Mouse (Mus musculus) ES-Bruce4 (cell line): ENCODE data around the gene Prr23a2. TPM values are rescaled to one million over a fixed set of nuclear protein-coding genes. Genes with fewer than 3 reads are reported as not detected.

Experiments
- H3K27ac ChIP-seq: 2 replicates; pipeline ENCODE4 v1.5.1; 2012; ENCODE audit warnings: low read length, inconsistent platforms; ENCODE audit not compliant: insufficient read depth
- H3K27me3 ChIP-seq: 2 replicates; pipeline ENCODE4 v1.6.1; 2012; ENCODE audit warnings: mild to moderate bottlenecking, low read length, inconsistent platforms; ENCODE audit not compliant: control insufficient read depth, poor library complexity, insufficient read depth, severe bottlenecking
- H3K36me3 ChIP-seq: 2 replicates; pipeline ENCODE4 v1.6.1; 2012; ENCODE audit warnings: inconsistent platforms, mild to moderate bottlenecking, low read length, moderate library complexity; ENCODE audit not compliant: control insufficient read depth, poor library complexity, insufficient read depth, severe bottlenecking
- H3K4me1 ChIP-seq: one replicate; pipeline ENCODE4 v1.8.1; 2011; ENCODE audit warnings: low read length; ENCODE audit not compliant: control insufficient read depth, insufficient read depth
- H3K4me3 ChIP-seq: 2 replicates; pipeline ENCODE4 v1.5.1; 2011; ENCODE audit warnings: low read depth, mild to moderate bottlenecking, low read length
- H3K9ac ChIP-seq: 2 replicates; pipeline ENCODE4 v1.6.1; 2012; ENCODE audit warnings: low read depth, mild to moderate bottlenecking, inconsistent platforms; ENCODE audit not compliant: poor library complexity, severe bottlenecking
- H3K9me3 ChIP-seq: replicated peaks from 2 replicates; pipeline ENCODE4 v1.6.1; 2012; ENCODE audit warnings: mild to moderate bottlenecking, low read length, inconsistent platforms; ENCODE audit not compliant: control insufficient read depth, poor library complexity, insufficient read depth, severe bottlenecking
- CTCF ChIP-seq: IDR thresholded peaks from one replicate; pipeline ENCODE4 v1.8.1; 2011; ENCODE audit warnings: low read depth, low read length
- EP300 ChIP-seq: IDR thresholded peaks from 2 replicates; pipeline ENCODE4 v1.6.1; 2011; ENCODE audit warnings: low read depth, low read length; ENCODE audit not compliant: insufficient read depth
- POLR2A ChIP-seq: IDR thresholded peaks from one replicate; pipeline ENCODE4 v1.8.1; 2011; ENCODE audit warnings: low read length; ENCODE audit not compliant: insufficient read depth
- polyA plus RNA-seq: library from polyadenylated mRNA; stranded (reverse); fragments of >200 nt; gene quantifications from 2 replicates; pipeline ENCODE4 v1.2.4, GENCODE M21; 2011; ENCODE audit warnings: low read depth; ENCODE audit not compliant: missing spikeins, insufficient read depth, insufficient read length

Prr23a2 gene
- polyA plus RNA-seq, 1 experiment = not detected

DNA sequence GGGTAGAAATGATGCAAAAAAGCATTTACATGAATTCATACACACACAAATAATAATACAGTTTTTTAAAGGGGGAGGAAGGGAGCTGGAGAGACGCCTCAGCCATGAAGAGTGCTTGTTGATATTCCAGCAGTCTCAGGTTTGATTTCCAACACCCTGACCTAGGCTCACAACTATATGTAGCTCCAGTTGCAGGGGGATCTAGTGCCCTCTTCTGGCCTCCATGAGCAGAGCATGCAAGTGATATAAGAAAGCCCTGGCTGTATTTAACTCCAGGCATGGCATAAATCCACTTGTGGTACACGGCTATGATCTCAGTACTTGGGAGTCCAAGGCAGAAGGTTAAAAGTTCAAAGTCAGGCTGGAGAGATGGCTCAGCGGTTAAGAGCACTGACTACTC is 7.2 kb downstream of the Prr23a2 start:
- no peak overlapping the region for H3K27ac ChIP-seq
- H3K36me3 ChIP-seq = peaks cover 2% of the 10 kb centered on the region; the same call in 1 of the 2 replicates
- H3K27me3 ChIP-seq = no peaks in the 10 kb centered on the region
- no peaks in the 10 kb centered on the region for H3K4me1 ChIP-seq
- H3K9me3 ChIP-seq = no peaks in the 10 kb centered on the region
- H3K9ac ChIP-seq = no peak overlapping the region
- H3K4me3 ChIP-seq = no peak overlapping the region
- TF ChIP-seq CTCF (peak; percentile 45), EP300 (no peak)

DNA sequence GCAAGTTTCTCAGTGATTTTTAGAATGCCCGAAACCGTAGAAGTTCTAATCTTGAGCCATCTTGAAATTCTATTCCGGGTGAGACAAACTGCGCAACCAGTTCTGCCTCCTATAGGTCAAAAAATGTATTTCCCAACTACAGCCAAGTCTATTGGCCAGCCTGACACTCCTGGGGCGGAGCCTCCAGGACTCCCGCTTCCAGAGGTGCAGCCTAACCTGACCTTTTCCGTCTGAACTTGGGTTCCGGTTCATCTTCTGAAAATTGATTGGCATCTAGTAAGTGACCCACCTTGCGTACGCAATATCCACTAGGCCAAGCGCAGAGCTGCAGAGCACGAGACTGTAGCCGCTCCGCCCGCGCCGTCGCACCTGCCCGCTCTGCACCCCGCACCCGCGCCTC is 8.3 kb downstream of the Prr23a2 start, which contains the start of gene Prr23a3:
Gene Prr23a3, plus strand, starts transcription at position 197 of the 400 bp plus-strand sequence.
- no peak within 1 kb of the TSS for H3K27ac ChIP-seq
- peaks cover 2% of the 10 kb centered on the region; the same call in 1 of the 2 replicates for H3K36me3 ChIP-seq
- H3K4me1 ChIP-seq = no peaks in the 10 kb centered on the region
- no peaks in the 10 kb centered on the region for H3K9me3 ChIP-seq
- no peaks in the 10 kb centered on the region for H3K27me3 ChIP-seq
- peak within 1 kb of the TSS; percentile 95 for H3K4me3 ChIP-seq
- TF ChIP-seq EP300 (no peak), CTCF (no peak), POLR2A (no peak)
- H3K9ac ChIP-seq = peak within 1 kb of the TSS; percentile 43

DNA sequence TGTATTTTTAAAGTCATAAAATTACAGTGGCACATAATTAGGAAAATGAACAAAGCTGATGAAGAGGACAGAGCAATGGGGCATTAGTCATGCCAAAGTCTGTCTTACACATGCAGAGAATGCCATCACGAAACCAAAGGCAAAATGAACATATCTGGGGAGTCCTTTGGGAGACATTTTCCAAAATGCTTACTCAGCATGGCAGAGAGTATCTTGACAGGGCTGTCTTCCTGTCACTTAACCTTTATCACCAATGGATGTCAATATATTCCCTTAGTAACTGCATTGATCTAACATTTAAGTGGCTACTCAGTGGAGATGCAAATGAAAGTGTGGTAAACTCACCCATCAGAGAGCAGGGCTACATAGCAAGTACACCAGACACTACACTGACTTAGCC is 45.2 kb downstream of the Prr23a2 start:
- no peak overlapping the region for H3K9ac ChIP-seq
- no peaks in the 10 kb centered on the region for H3K4me1 ChIP-seq
- TF ChIP-seq POLR2A (no peak), CTCF (no peak), EP300 (no peak)
- no peak overlapping the region for H3K27ac ChIP-seq
- peaks cover 11% of the 10 kb centered on the region for H3K9me3 ChIP-seq
- no peaks in the 10 kb centered on the region for H3K36me3 ChIP-seq
- no peak overlapping the region for H3K4me3 ChIP-seq
- no peaks in the 10 kb centered on the region for H3K27me3 ChIP-seq

DNA sequence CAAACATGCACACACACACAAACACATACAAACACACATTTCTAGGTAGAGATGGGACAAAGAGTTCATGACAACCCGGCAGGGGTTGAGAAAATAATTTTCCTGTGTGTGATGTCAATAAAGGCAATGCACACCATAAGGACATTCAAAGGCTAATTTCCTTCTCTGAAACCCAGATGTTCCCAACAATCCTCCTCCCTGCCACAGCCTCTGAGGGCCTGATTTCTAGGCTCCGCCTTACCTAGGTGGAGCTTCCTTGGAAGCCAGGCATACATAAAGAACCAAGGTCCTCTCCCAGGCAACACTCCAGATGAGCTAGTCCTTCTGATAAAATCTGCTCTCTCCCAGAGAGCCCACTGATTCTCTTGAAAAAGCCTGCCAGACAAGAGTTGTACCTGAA is 46.5 kb downstream of the Prr23a2 start, which contains the start of gene 7420426K07Rik:
Gene 7420426K07Rik, plus strand, starts transcription at position 301 of the 400 bp plus-strand sequence.
- no peaks in the 10 kb centered on the region for H3K27me3 ChIP-seq
- no peaks in the 10 kb centered on the region for H3K36me3 ChIP-seq
- H3K4me1 ChIP-seq = no peaks in the 10 kb centered on the region
- no peaks in the 10 kb centered on the region for H3K9me3 ChIP-seq
- no peak for TF ChIP-seq EP300
- no peak for TF ChIP-seq CTCF
- TF ChIP-seq POLR2A = no peak
- H3K27ac ChIP-seq = no peak within 1 kb of the TSS
- H3K9ac ChIP-seq = no peak within 1 kb of the TSS
- H3K4me3 ChIP-seq = no peak within 1 kb of the TSS

Other genes starting within 250 kb of the Prr23a2 start
- 1.1 and 1.8 TPM in 2 replicates for gene Prr23a1, start 14.0 kb upstream of the Prr23a2 start, polyA plus RNA-seq
- 5.4 TPM in 2 replicates for gene Prr23a3, start 8.3 kb downstream of the Prr23a2 start, polyA plus RNA-seq
- gene 7420426K07Rik, start 46.6 kb downstream of the Prr23a2 start, polyA plus RNA-seq = not detected in 2 replicates
- gene Foxl2, start 98.8 kb downstream of the Prr23a2 start, polyA plus RNA-seq = 0.67 and 0.68 TPM in 2 replicates
- 35.4 and 35.6 TPM in 2 replicates for gene Faim, start 129.9 kb downstream of the Prr23a2 start, polyA plus RNA-seq
- not detected in 2 replicates for gene Gm1123, start 179.2 kb downstream of the Prr23a2 start, polyA plus RNA-seq